ENCODE assay signal across 29 mouse cellular contexts in the genomic region with DNA sequence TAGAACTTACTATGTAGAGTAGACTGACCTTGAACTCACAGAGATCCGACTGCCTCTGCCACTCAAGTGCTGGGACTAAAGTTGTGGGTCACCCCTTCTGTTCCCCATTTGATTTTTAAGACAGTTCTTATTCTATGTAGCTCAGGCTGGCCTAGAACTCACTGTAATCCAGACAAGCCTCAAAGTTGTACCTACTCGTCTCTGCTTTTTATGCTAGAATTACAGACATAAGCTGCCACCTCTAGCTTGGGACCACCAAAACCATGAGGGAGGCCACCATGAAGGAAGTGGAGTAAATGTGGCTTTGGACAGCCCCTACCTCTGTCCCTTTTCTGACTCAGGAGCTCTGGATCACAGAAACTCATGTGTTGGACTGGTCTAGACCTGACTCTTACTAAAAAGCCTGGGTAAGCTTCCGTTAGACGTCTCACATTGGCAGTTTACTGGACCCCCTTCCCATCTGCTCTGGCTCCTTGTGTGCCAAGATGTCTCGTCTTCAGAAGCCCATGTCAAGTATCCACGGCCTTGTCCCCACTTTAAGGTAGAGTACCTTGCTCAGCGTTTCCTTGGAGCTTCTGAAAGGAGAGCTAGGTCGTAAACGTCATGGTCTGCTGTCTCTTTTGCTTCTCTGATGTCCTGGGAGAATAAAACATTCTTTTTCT.
"Had no signal": no experiment of that assay in that cellular context is flagged by ENCODE, and none has a peak within 500 bp of the region (broad histone marks: within the 10 kb centered on the region; RNA-seq: fewer than 3 reads in every experiment).

No protein-coding gene starts in this region.

- H3K9me3 ChIP-seq: heart, embryonic 10.5 days; heart, embryonic 12.5 days; hindbrain, embryonic 10.5 days; hindbrain, embryonic 12.5 days; hindbrain, embryonic 15.5 days; kidney, embryonic 15.5 days; limb, embryonic 10.5 days; limb, embryonic 12.5 days; liver, embryonic 13.5 days; liver, embryonic 15.5 days had no signal

- ATAC-seq: hindbrain, postnatal 0 days; intestine, embryonic 16.5 days; liver, postnatal 0 days had no signal

- H3K36me3 ChIP-seq: heart, embryonic 10.5 days; heart, embryonic 12.5 days; hindbrain, embryonic 12.5 days; hindbrain, embryonic 15.5 days; limb, embryonic 12.5 days had no signal

- H3K9ac ChIP-seq: heart, embryonic 12.5 days; hindbrain, embryonic 12.5 days; hindbrain, embryonic 15.5 days; kidney, embryonic 15.5 days; limb, embryonic 12.5 days; liver, embryonic 13.5 days; liver, embryonic 15.5 days; liver, postnatal 0 days had no signal

- H3K4me3 ChIP-seq: gastrocnemius, adult 2 months; heart, adult 2 months; heart, embryonic 10.5 days; heart, embryonic 12.5 days; hindbrain, embryonic 10.5 days; hindbrain, embryonic 12.5 days; hindbrain, embryonic 15.5 days; kidney, embryonic 15.5 days; limb, embryonic 10.5 days; limb, embryonic 12.5 days; liver, embryonic 13.5 days; liver, embryonic 15.5 days had no signal

- H3K4me2 ChIP-seq: heart, embryonic 12.5 days; hindbrain, embryonic 12.5 days; hindbrain, embryonic 15.5 days; kidney, embryonic 15.5 days; limb, embryonic 12.5 days; liver, embryonic 11.5 days; liver, embryonic 13.5 days; liver, embryonic 15.5 days had no signal

- DNase-seq: gastrocnemius, adult 2 months; gastrocnemius, postnatal 10 days; gastrocnemius, postnatal 25 days; heart, adult 2 months; heart, postnatal 10 days; heart, postnatal 4 days; kidney, adult 11 months; kidney, adult 2 months; kidney, adult 9 months; kidney, postnatal 14 days; kidney, postnatal 36 days; layer of hippocampus, adult 9-11 months; layer of hippocampus, postnatal 36 days; liver; liver, embryonic 13.5 days; liver, postnatal 0 days had no signal

- H3K27me3 ChIP-seq: heart, embryonic 12.5 days; hindbrain, embryonic 12.5 days; hindbrain, embryonic 15.5 days; kidney, embryonic 15.5 days; limb, embryonic 12.5 days; liver, embryonic 13.5 days; liver, embryonic 15.5 days had no signal

- H3K27ac ChIP-seq: gastrocnemius, adult 2 months; heart, adult 2 months; heart, embryonic 10.5 days; hindbrain, embryonic 10.5 days; hindbrain, embryonic 12.5 days; hindbrain, embryonic 15.5 days; hindbrain, postnatal 0 days; kidney, embryonic 15.5 days; kidney, postnatal 0 days; limb, embryonic 10.5 days; limb, embryonic 12.5 days; liver, embryonic 13.5 days; liver, embryonic 15.5 days had no signal
